Mouse (Mus musculus) lung, postnatal 0 days (tissue): ENCODE measurements around the gene Zmynd8. TPM values are rescaled to one million over a fixed set of nuclear protein-coding genes. Genes with fewer than 3 reads are reported as not detected.

Experiments used
- ATAC-seq: fragments of 200-750 bp; cut with Nextera tagmentation; 2 replicates; pipeline ENCODE4 v1.8.0; 2017; ENCODE audit warnings: moderate library complexity
- DNase-seq: peaks from one replicate; pipeline ENCODE4 v3.0.0-alpha.2; 2016; ENCODE audit warnings: low spot score
- H3K27ac ChIP-seq: fragments of 300-500 bp; sonication (generic); 2 replicates; pipeline ENCODE4 v1.5.1; 2014; ENCODE audit warnings: antibody characterized with exemption, mild to moderate bottlenecking, low read length, mixed read lengths
- H3K27me3 ChIP-seq: fragments of 300-500 bp; sonication (generic); replicated peaks from 2 replicates; pipeline ENCODE4 v1.6.1; 2014; ENCODE audit warnings: low read length, mixed read lengths; ENCODE audit not compliant: insufficient read depth
- H3K36me3 ChIP-seq: fragments of 300-500 bp; sonication (generic); 2 replicates; pipeline ENCODE4 v1.6.1; 2014; ENCODE audit warnings: low read length, mixed read lengths; ENCODE audit not compliant: insufficient read depth
- H3K4me1 ChIP-seq: fragments of 300-500 bp; sonication (generic); 2 replicates; pipeline ENCODE4 v1.6.1; 2014; ENCODE audit warnings: antibody characterized with exemption, low read depth, low read length, mixed read lengths; ENCODE audit not compliant: insufficient read depth
- H3K4me2 ChIP-seq: fragments of 300-500 bp; sonication (generic); replicated peaks from 2 replicates; pipeline ENCODE4 v1.6.1; 2014; ENCODE audit warnings: low read depth, mild to moderate bottlenecking, low read length, moderate library complexity, mixed read lengths
- H3K4me3 ChIP-seq: fragments of 300-500 bp; sonication (generic); 2 replicates; pipeline ENCODE4 v1.5.1; 2014; ENCODE audit warnings: low read depth, low read length
- H3K9ac ChIP-seq: fragments of 300-500 bp; sonication (generic); replicated peaks from 2 replicates; pipeline ENCODE4 v1.6.1; 2014; ENCODE audit warnings: low read depth, mild to moderate bottlenecking
- H3K9me3 ChIP-seq: fragments of 300-500 bp; sonication (generic); 2 replicates; pipeline ENCODE4 v1.6.1; 2016; ENCODE audit warnings: low read length, mixed read lengths
- CTCF ChIP-seq: IDR thresholded peaks from 2 replicates; pipeline ENCODE4 v1.5.1; 2016; ENCODE audit warnings: antibody characterized with exemption, mild to moderate bottlenecking
- EP300 ChIP-seq: IDR thresholded peaks from 2 replicates; pipeline ENCODE4 v1.6.1; 2016; ENCODE audit warnings: antibody characterized with exemption, mild to moderate bottlenecking, control low read depth
- WGBS: fragments of 180-500 bp; shearing (Covaris S2); extraction: QIAGEN DNeasy Blood & Tissue Kit; methylation state at CpG from one replicate; pipeline ENCODE4 v1.1.7; 2014; 5-methylcytosine and 5-hydroxymethylcytosine counted together
- polyA plus RNA-seq: library from polyadenylated mRNA; unstranded; fragments of >200 nt; fragmentation: Nextera tagmentation; extraction: Ambion mirVana; gene quantifications from 2 replicates; pipeline ENCODE4 v1.2.1, GENCODE M21; 2015

The Zmynd8 gene
- polyA plus RNA-seq, 1 experiment from 2014 or later = 32.1 TPM

DNA sequence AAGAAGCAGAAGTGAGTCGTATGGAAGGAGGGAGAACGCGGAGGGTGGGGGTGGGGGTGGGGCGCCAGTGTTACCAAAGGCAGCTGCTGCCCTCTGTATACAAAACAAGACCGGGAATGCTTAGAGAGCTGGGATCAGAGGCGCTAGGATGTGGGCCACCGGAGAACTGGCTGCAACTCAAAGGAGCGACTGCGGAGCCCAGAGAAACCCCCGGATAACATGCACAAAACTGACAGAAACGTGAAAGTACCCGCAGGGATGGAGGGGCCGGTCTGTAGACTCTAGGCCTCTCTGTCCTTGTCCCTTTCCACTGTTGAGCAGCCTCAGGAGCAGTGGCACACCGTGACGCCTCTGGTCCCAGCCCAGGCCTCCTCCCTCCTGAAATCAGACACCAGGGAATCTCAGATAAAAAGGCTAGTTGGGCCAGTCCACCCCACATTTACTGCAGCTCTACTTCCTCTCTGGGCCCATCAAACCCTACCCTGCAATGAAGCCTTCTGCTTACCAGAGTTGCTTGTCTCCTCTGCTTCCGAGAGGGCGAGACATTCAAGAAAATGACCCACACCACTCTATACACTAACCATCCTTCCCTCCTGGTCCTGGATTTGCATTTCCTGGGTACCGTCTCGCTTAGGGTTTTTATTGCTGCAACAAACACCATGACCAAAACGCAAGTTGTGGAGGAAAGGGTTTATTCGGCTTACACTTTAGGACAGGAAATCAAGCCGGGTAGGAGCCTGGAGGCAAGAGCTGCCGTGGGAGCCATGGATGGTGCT, 1.7 kb upstream of the Zmynd8 start:
- Histone ChIP-seq H3K27me3 (no peaks in the 10 kb centered on the region), H3K36me3 (no peaks in the 10 kb centered on the region), H3K27ac (peak overlapping the region; percentile 72), H3K4me2 (no peak overlapping the region), H3K4me1 (peaks cover 8% of the 10 kb centered on the region; the same call in 1 of the 2 replicates), H3K4me3 (no peak overlapping the region), H3K9ac (no peak overlapping the region), H3K9me3 (no peaks in the 10 kb centered on the region)
- ATAC-seq (peak; percentile 82), DNase-seq (peak; percentile 74)
- 17% methylated on average over 23 of the region's 23 CpGs for WGBS
- TF ChIP-seq EP300 = no peak
- peak; percentile 23 for TF ChIP-seq CTCF

DNA sequence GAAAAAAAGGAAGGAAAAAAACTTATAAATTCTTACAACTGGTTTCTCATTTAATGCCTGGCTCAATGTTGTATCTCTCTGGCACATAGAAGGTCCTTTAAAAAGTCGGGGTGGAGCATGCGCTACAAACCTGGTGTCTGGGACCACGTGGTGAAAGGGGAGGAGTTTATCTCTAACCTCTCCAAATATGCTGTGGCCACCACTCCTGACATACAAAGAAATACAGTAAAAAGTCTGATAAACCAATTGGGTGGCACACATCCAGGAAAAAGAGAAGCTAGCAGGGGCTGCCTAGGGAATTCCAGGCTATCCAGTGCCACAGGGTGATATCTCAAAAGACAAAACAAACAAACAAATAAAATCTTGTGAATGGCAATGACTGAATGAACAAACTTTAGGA, 1.1 kb upstream of the Zmynd8 start:
- no peak for TF ChIP-seq CTCF
- no peak for TF ChIP-seq EP300
- 17% methylated on average over 3 of the region's 3 CpGs for WGBS
- H3K36me3 ChIP-seq = no peaks in the 10 kb centered on the region
- no peaks in the 10 kb centered on the region for H3K9me3 ChIP-seq
- DNase-seq (peak; percentile 47), ATAC-seq (peak; percentile 27)
- no peak overlapping the region for H3K4me3 ChIP-seq
- peaks cover 8% of the 10 kb centered on the region; the same call in 1 of the 2 replicates for H3K4me1 ChIP-seq
- H3K27me3 ChIP-seq = no peaks in the 10 kb centered on the region
- peak overlapping the region; percentile 72; the same call in 1 of the 2 replicates for H3K27ac ChIP-seq
- no peak overlapping the region for H3K9ac ChIP-seq
- H3K4me2 ChIP-seq = no peak overlapping the region

GRCm38 (mm10) chr2:165899474-165899873, 658 bp upstream of the Zmynd8 start:
- 56% methylated on average over 6 of the region's 6 CpGs for WGBS
- H3K4me3 ChIP-seq = no peak overlapping the region
- DNase-seq = no peak
- no peak for ATAC-seq
- H3K36me3 ChIP-seq = no peaks in the 10 kb centered on the region
- H3K9ac ChIP-seq = no peak overlapping the region
- TF ChIP-seq EP300 = no peak
- peak; percentile 39 for TF ChIP-seq CTCF
- H3K4me2 ChIP-seq = no peak overlapping the region
- peaks cover 8% of the 10 kb centered on the region; the same call in 1 of the 2 replicates for H3K4me1 ChIP-seq
- H3K27ac ChIP-seq = no peak overlapping the region
- no peaks in the 10 kb centered on the region for H3K27me3 ChIP-seq
- H3K9me3 ChIP-seq = no peaks in the 10 kb centered on the region

DNA sequence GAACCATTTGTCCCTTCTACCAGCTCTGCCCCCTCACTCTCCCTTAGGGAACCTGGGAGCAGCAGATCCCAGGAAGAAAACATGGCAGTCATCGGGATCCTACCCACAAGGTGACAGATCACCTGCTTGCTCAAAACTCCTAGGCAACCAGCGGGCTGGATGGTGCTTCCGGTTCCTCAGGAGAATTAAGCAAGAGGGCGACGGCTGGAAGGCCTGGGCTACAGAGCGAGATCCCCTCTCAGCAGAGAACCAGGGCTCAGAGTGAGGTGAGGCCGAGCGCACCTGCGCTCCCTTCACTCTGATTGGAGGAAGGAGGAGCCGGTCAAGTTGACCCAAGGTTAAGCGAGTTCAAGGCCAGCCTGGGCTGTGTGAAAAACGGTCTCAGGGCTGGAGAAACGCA, 2.6 kb downstream of the Zmynd8 start:
- Histone ChIP-seq H3K27me3 (no peaks in the 10 kb centered on the region), H3K4me2 (no peak overlapping the region), H3K27ac (no peak overlapping the region), H3K9me3 (no peaks in the 10 kb centered on the region), H3K4me1 (peaks cover 8% of the 10 kb centered on the region; the same call in 1 of the 2 replicates), H3K9ac (no peak overlapping the region), H3K36me3 (no peaks in the 10 kb centered on the region), H3K4me3 (no peak overlapping the region)
- no peak for TF ChIP-seq EP300
- TF ChIP-seq CTCF = no peak
- DNase-seq (no peak), ATAC-seq (no peak)
- 71% methylated on average over 13 of the region's 13 CpGs for WGBS

DNA sequence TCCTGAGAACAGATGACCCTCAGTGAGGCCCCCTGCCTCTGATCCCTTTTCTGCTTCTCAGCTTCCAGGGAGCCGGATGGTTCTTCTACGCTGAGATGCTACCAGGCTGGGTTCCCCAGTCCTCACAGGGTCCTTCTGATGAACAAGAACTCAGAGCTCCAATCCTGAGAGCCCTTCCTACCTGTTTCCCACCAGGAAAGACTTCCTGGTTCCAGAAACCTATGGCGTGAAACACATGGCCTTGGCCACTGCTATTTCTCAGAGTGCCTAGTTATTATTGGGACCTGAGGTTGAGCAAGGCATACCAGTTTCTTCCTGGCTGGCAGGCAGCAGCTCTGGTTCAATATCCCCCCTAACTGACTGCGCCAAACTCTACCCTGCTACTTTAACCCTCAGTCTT, 3.1 kb downstream of the Zmynd8 start:
- H3K4me1 ChIP-seq = peaks cover 8% of the 10 kb centered on the region; the same call in 1 of the 2 replicates
- no peak overlapping the region for H3K27ac ChIP-seq
- no peak overlapping the region for H3K9ac ChIP-seq
- H3K9me3 ChIP-seq = no peaks in the 10 kb centered on the region
- H3K27me3 ChIP-seq = no peaks in the 10 kb centered on the region
- TF ChIP-seq CTCF (no peak), EP300 (no peak)
- H3K4me2 ChIP-seq = no peak overlapping the region
- 95% methylated on average over 4 of the region's 4 CpGs for WGBS
- H3K4me3 ChIP-seq = no peak overlapping the region
- no peak for DNase-seq
- H3K36me3 ChIP-seq = no peaks in the 10 kb centered on the region
- no peak for ATAC-seq

DNA sequence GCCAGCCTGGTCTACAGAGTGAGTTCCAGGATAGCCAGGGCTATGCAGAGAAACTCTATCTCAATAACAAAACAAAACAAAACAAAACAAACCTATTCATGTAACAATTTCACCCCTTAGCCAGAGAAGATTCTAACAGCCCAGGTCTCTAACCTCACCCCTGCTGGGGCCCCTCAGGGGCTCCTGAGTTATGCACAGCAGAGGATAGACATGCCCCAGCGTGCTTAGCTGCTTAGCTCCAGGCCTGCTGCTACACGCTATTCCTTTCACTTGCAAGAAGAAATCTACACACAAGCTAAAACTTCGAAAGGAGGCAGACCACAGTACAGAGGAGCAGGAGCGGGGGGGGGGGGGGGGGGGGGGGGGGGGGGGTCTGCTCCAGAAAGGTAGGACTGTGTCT, 4.3 kb downstream of the Zmynd8 start:
- no peak overlapping the region for H3K4me3 ChIP-seq
- WGBS = 65% methylated on average over 2 of the region's 4 CpGs
- DNase-seq (no peak), ATAC-seq (no peak)
- H3K27ac ChIP-seq = no peak overlapping the region
- no peak overlapping the region for H3K4me2 ChIP-seq
- H3K4me1 ChIP-seq = no peaks in the 10 kb centered on the region
- no peaks in the 10 kb centered on the region for H3K9me3 ChIP-seq
- H3K27me3 ChIP-seq = no peaks in the 10 kb centered on the region
- no peaks in the 10 kb centered on the region for H3K36me3 ChIP-seq
- TF ChIP-seq EP300 (no peak), CTCF (no peak)
- H3K9ac ChIP-seq = no peak overlapping the region
